In the genomic region with DNA sequence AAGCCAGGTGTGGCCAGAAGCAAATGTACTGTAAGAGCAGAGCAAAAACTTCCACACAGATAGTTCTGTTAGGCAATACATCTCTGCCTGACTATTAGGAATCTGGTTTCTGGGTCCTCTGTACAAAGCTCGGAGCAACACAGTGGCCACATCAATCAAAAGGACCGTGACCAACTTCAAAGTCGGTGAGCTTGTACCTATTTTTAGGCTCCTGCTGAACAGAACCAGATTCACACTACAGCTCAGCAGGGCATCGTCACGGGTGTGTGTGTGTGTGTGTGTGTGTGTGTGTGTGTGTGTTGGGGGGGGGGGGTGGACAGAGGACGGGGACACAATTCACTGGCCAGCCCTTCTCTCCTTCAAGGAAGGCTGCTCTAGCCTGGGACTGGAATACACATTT, we compare ENCODE assay signal across 18 mouse cellular contexts. TPM values are rescaled to one million over a fixed set of nuclear protein-coding genes. Genes with fewer than 3 reads are reported as not detected.
A peak's percentile ranks its signal among the peaks of the same experiment; 100 is the strongest.
DNase-seq lines count a peak whose midpoint lies in the region; ATAC-seq lines count a peak whose summit lies in the region.
"Had no signal": no experiment of that assay in that cellular context is flagged by ENCODE, and none has a peak within 500 bp of the region (broad histone marks: within the 10 kb centered on the region; RNA-seq: fewer than 3 reads in every experiment).

No protein-coding gene starts in this region.

- ATAC-seq in embryonic facial prominence, embryonic 11.5 days (replicated peaks; ENCODE audit: insufficient number of reproducible peaks, low FRiP score, low TSS enrichment, low read depth), result no peak
- 0 out of 2 replicates have a peak, but pooled peaks have one; percentile 20 for ATAC-seq in hindbrain, embryonic 12.5 days (ENCODE audit: low FRiP score)
- ATAC-seq in hindbrain, embryonic 14.5 days (ENCODE audit: low FRiP score), result no peak
- ATAC-seq in intestine, embryonic 16.5 days, result no peak
- ATAC-seq: intestine, embryonic 15.5 days; liver, postnatal 0 days; Patski had no signal

- intact Hi-C loops in gastrocnemius, postnatal 36 days (cut with DNase I), result no loop called here

- H3K9ac ChIP-seq in embryonic facial prominence, embryonic 11.5 days (replicated peaks; ENCODE audit: low read length), result no peak overlapping the region
- H3K9ac ChIP-seq in hindbrain, embryonic 12.5 days, result no peak overlapping the region
- H3K9ac ChIP-seq in hindbrain, embryonic 14.5 days, result no peak overlapping the region
- no peak overlapping the region for H3K9ac ChIP-seq in intestine, embryonic 16.5 days (ENCODE audit: low read depth, low read length)
- H3K9ac ChIP-seq: embryonic facial prominence, embryonic 12.5 days; intestine, embryonic 15.5 days; liver, postnatal 0 days; stomach, embryonic 15.5 days had no signal

- H3K27me3 ChIP-seq in embryonic facial prominence, embryonic 11.5 days (ENCODE audit: control insufficient read depth, insufficient read depth, low read length), result no peaks in the 10 kb centered on the region
- H3K27me3 ChIP-seq in embryonic facial prominence, embryonic 10.5 days (replicated peaks; ENCODE audit: low read depth, poor library complexity, severe bottlenecking), result no peaks in the 10 kb centered on the region
- H3K27me3 ChIP-seq in hindbrain, embryonic 12.5 days, result no peaks in the 10 kb centered on the region
- no peaks in the 10 kb centered on the region for H3K27me3 ChIP-seq in hindbrain, embryonic 14.5 days (ENCODE audit: control insufficient read depth, insufficient read depth, low read length)
- no peaks in the 10 kb centered on the region for H3K27me3 ChIP-seq in intestine, embryonic 16.5 days (replicated peaks; ENCODE audit: control insufficient read depth, insufficient read depth, low read length)
- H3K27me3 ChIP-seq: embryonic facial prominence, embryonic 12.5 days; intestine, embryonic 15.5 days; Patski; stomach, embryonic 15.5 days had no signal

- no peak overlapping the region for H3K4me3 ChIP-seq in embryonic facial prominence, embryonic 11.5 days (ENCODE audit: low read depth, low read length)
- no peak overlapping the region for H3K4me3 ChIP-seq in embryonic facial prominence, embryonic 10.5 days
- no peak overlapping the region for H3K4me3 ChIP-seq in hindbrain, embryonic 12.5 days
- H3K4me3 ChIP-seq in hindbrain, embryonic 14.5 days (replicated peaks; ENCODE audit: low read length), result no peak overlapping the region
- H3K4me3 ChIP-seq in intestine, embryonic 16.5 days (ENCODE audit: low read length), result no peak overlapping the region
- H3K4me3 ChIP-seq: embryonic facial prominence, embryonic 12.5 days; intestine, embryonic 15.5 days; left cerebral cortex, adult 2 months; stomach, embryonic 15.5 days had no signal

- WGBS in embryonic facial prominence, embryonic 11.5 days, result 56% methylated on average over 6 of the region's 6 CpGs
- 74% methylated on average over 6 of the region's 6 CpGs for WGBS in embryonic facial prominence, embryonic 10.5 days
- 45% methylated on average over 6 of the region's 6 CpGs for WGBS in hindbrain, embryonic 12.5 days
- WGBS in hindbrain, embryonic 14.5 days, result 23% methylated on average over 6 of the region's 6 CpGs
- WGBS in intestine, embryonic 16.5 days, result 47% methylated on average over 6 of the region's 6 CpGs

- peak; percentile 26 for DNase-seq in embryonic facial prominence, embryonic 11.5 days (ENCODE audit: low spot score)
- DNase-seq in embryonic facial prominence, embryonic 10.5 days (ENCODE audit: low spot score), result no peak
- no peak for DNase-seq in hindbrain, embryonic 14.5 days (ENCODE audit: low spot score)
- DNase-seq in adrenal gland, postnatal 10 days, result peak; percentile 21
- peak; percentile 54 for DNase-seq in embryo, embryonic 11 days
- DNase-seq in gastrocnemius, postnatal 36 days, result no peak
- DNase-seq: B cell, adult 2 months; cerebellum, adult 9-11 months; liver, postnatal 0 days; thymus, postnatal 14 days had no signal

- peaks cover 18% of the 10 kb centered on the region for H3K36me3 ChIP-seq in embryonic facial prominence, embryonic 11.5 days (replicated peaks; ENCODE audit: control insufficient read depth, insufficient read depth, low read depth, low read length)
- peaks cover 100% of the 10 kb centered on the region for H3K36me3 ChIP-seq in embryonic facial prominence, embryonic 10.5 days (replicated peaks)
- peaks cover 85% of the 10 kb centered on the region for H3K36me3 ChIP-seq in hindbrain, embryonic 12.5 days
- peaks cover 93% of the 10 kb centered on the region for H3K36me3 ChIP-seq in hindbrain, embryonic 14.5 days (replicated peaks; ENCODE audit: control insufficient read depth, insufficient read depth)
- peaks cover 26% of the 10 kb centered on the region for H3K36me3 ChIP-seq in intestine, embryonic 16.5 days (ENCODE audit: control insufficient read depth, insufficient read depth, low read length)

- H3K27ac ChIP-seq in embryonic facial prominence, embryonic 11.5 days (replicated peaks; ENCODE audit: low read depth, low read length), result no peak overlapping the region
- no peak overlapping the region for H3K27ac ChIP-seq in embryonic facial prominence, embryonic 10.5 days (replicated peaks)
- no peak overlapping the region for H3K27ac ChIP-seq in hindbrain, embryonic 12.5 days
- no peak overlapping the region for H3K27ac ChIP-seq in hindbrain, embryonic 14.5 days
- H3K27ac ChIP-seq in intestine, embryonic 16.5 days (ENCODE audit: low read length), result no peak overlapping the region
- H3K27ac ChIP-seq: kidney, postnatal 0 days; left cerebral cortex, adult 2 months had no signal

- H3K9me3 ChIP-seq in embryonic facial prominence, embryonic 11.5 days (replicated peaks; ENCODE audit: control insufficient read depth, low read length), result no peaks in the 10 kb centered on the region
- H3K9me3 ChIP-seq in embryonic facial prominence, embryonic 10.5 days, result no peaks in the 10 kb centered on the region
- H3K9me3 ChIP-seq in hindbrain, embryonic 12.5 days (replicated peaks), result no peaks in the 10 kb centered on the region
- no peaks in the 10 kb centered on the region for H3K9me3 ChIP-seq in hindbrain, embryonic 14.5 days (ENCODE audit: control insufficient read depth, low read length)
- no peaks in the 10 kb centered on the region for H3K9me3 ChIP-seq in intestine, embryonic 16.5 days (ENCODE audit: control insufficient read depth, low read length)
- H3K9me3 ChIP-seq: embryonic facial prominence, embryonic 12.5 days; intestine, embryonic 15.5 days; stomach, embryonic 15.5 days had no signal

- no peaks in the 10 kb centered on the region; the same call in 1 of the 2 replicates for H3K4me1 ChIP-seq in embryonic facial prominence, embryonic 11.5 days (ENCODE audit: control insufficient read depth, insufficient read depth, low read length)
- peaks cover 54% of the 10 kb centered on the region for H3K4me1 ChIP-seq in embryonic facial prominence, embryonic 10.5 days
- peaks cover 34% of the 10 kb centered on the region for H3K4me1 ChIP-seq in hindbrain, embryonic 12.5 days
- H3K4me1 ChIP-seq in hindbrain, embryonic 14.5 days (replicated peaks; ENCODE audit: control insufficient read depth, insufficient read depth, low read length), result peaks cover 11% of the 10 kb centered on the region
- 0 out of 2 replicates have a peak, but pooled peaks cover 4% of the 10 kb centered on the region for H3K4me1 ChIP-seq in intestine, embryonic 16.5 days (ENCODE audit: control insufficient read depth, insufficient read depth, low read length)

- H3K4me2 ChIP-seq in embryonic facial prominence, embryonic 11.5 days (ENCODE audit: low read depth, low read length), result no peak overlapping the region
- H3K4me2 ChIP-seq in hindbrain, embryonic 12.5 days (replicated peaks), result no peak overlapping the region
- H3K4me2 ChIP-seq in hindbrain, embryonic 14.5 days (replicated peaks), result no peak overlapping the region
- H3K4me2 ChIP-seq in intestine, embryonic 16.5 days (ENCODE audit: low read depth, low read length), result no peak overlapping the region
- H3K4me2 ChIP-seq: embryonic facial prominence, embryonic 12.5 days; intestine, embryonic 15.5 days; stomach, embryonic 15.5 days had no signal

RNA-seq across cellular contexts. Expression of a gene that starts 15.3 kb away (rescaled TPM):
- polyA plus RNA-seq in embryonic facial prominence, embryonic 11.5 days (2014; fragmentation: Nextera tagmentation; extraction: Ambion mirVana), result 21.8 and 25.9 TPM in 2 replicates
- polyA plus RNA-seq in embryonic facial prominence, embryonic 10.5 days (2016; fragmentation: Nextera tagmentation; extraction: Ambion mirVana), result 22.9 and 25.3 TPM in 2 replicates
- polyA plus RNA-seq in hindbrain, embryonic 12.5 days (2016; fragmentation: Nextera tagmentation; extraction: Ambion mirVana), result 20.4 and 23.0 TPM in 2 replicates
- polyA plus RNA-seq in hindbrain, embryonic 14.5 days (2014; fragmentation: Nextera tagmentation; extraction: Ambion mirVana), result 15.5 and 15.9 TPM in 2 replicates
- total RNA-seq in adrenal gland, postnatal 10 days (2021), result 10 to 100 TPM in 1 of 2 experiments, 1 to 10 TPM in 1; 7.6 to 13.0 TPM
- 15.4 and 19.0 TPM in 2 replicates for polyA plus RNA-seq in intestine, embryonic 16.5 days (2015; fragmentation: Nextera tagmentation; extraction: Ambion mirVana)
- 1 to 10 TPM; 1.5 to 2.9 TPM for total RNA-seq in gastrocnemius, postnatal 36 days (2021)

Comparison
In these comparisons a context has a peak if more than half of its experiments do, and no peak if none do; other contexts are left out.
1. DNase-seq: peak in embryonic facial prominence, embryonic 11.5 days (single experiment), adrenal gland, postnatal 10 days (single experiment) and embryo, embryonic 11 days (single experiment); none in embryonic facial prominence, embryonic 10.5 days (single experiment), hindbrain, embryonic 14.5 days (single experiment) and gastrocnemius, postnatal 36 days (0 of 2).